Mouse (Mus musculus) lung, embryonic 14.5 days (tissue): ENCODE measurements around the gene Zfand3. TPM values are rescaled to one million over a fixed set of nuclear protein-coding genes. Genes with fewer than 3 reads are reported as not detected.

Source experiments
- ATAC-seq: fragments of 200-750 bp; cut with Nextera tagmentation; 2 replicates; pipeline ENCODE4 v1.8.0; 2017; ENCODE audit warnings: mild to moderate bottlenecking, moderate TSS enrichment, moderate library complexity; ENCODE audit not compliant: insufficient read depth
- DNase-seq: peaks from one replicate; pipeline ENCODE4 v3.0.0-alpha.2; 2015
- H3K27ac ChIP-seq: fragments of 300-500 bp; sonication (generic); 2 replicates; pipeline ENCODE4 v1.5.1; 2014; ENCODE audit warnings: low read depth, mild to moderate bottlenecking, moderate library complexity
- H3K27me3 ChIP-seq: fragments of 300-500 bp; sonication (generic); 2 replicates; pipeline ENCODE4 v1.6.1; 2014; ENCODE audit warnings: low read length, control low read depth; ENCODE audit not compliant: insufficient read depth
- H3K36me3 ChIP-seq: fragments of 300-500 bp; sonication (generic); 2 replicates; pipeline ENCODE4 v1.6.1; 2014; ENCODE audit warnings: control low read depth; ENCODE audit not compliant: insufficient read depth
- H3K4me1 ChIP-seq: fragments of 300-500 bp; sonication (generic); 2 replicates; pipeline ENCODE4 v1.6.1; 2014; ENCODE audit warnings: antibody characterized with exemption, control low read depth; ENCODE audit not compliant: insufficient read depth
- H3K4me2 ChIP-seq: fragments of 300-500 bp; sonication (generic); 2 replicates; pipeline ENCODE4 v1.6.1; 2014; ENCODE audit warnings: mild to moderate bottlenecking
- H3K4me3 ChIP-seq: fragments of 300-500 bp; sonication (generic); 2 replicates; pipeline ENCODE4 v1.5.1; 2014; ENCODE audit warnings: low read depth, low read length
- H3K9ac ChIP-seq: fragments of 300-500 bp; sonication (generic); 2 replicates; pipeline ENCODE4 v1.6.1; 2014
- H3K9me3 ChIP-seq: fragments of 300-500 bp; sonication (generic); 2 replicates; pipeline ENCODE4 v1.6.1; 2016; ENCODE audit warnings: low read depth, low read length, control low read depth
- CTCF ChIP-seq: IDR thresholded peaks from 2 replicates; pipeline ENCODE4 v1.5.1; 2016; ENCODE audit warnings: antibody characterized with exemption, low read depth
- WGBS: fragments of 180-500 bp; shearing (Covaris S2); extraction: QIAGEN DNeasy Blood & Tissue Kit; methylation state at CpG from one replicate; pipeline ENCODE4 v1.1.7; 2014; 5-methylcytosine and 5-hydroxymethylcytosine counted together
- polyA plus RNA-seq: library from polyadenylated mRNA; unstranded; fragments of >200 nt; fragmentation: Nextera tagmentation; extraction: Ambion mirVana; gene quantifications from 2 replicates; pipeline ENCODE4 v1.2.1, GENCODE M21; 2014

The Zfand3 gene
- polyA plus RNA-seq, 1 experiment from 2014 or later, result 47.5 TPM

DNA sequence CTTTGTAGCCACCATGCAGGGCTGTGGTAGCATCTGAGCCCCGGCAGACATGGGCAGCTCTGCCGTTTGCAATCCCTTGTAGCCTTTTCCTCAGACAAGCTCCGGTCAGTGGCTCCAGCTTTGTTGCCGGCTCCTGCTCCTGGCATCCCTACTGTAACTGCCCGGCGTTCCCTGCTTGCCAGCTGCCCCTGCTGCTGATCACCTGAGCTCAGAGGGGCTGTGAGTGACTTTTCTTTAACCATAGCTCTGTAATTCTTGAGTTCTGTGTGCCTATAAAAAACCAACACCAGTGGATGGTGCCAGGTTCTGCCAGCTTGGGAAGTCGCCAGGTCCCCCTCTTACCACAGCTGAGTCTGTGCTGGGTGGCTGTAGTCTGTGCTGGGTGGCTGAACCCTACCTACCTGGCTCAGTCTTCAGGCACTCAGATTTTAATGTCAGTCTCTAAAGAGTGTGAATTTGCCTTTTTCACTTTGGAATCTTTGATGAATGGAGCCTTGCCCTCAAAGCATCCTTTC, 150.9 kb downstream of the Zfand3 start:
- Histone ChIP-seq H3K27ac (no peak overlapping the region), H3K4me1 (no peaks in the 10 kb centered on the region), H3K4me3 (no peak overlapping the region), H3K36me3 (no peaks in the 10 kb centered on the region; the same call in 1 of the 2 replicates), H3K27me3 (no peaks in the 10 kb centered on the region), H3K9me3 (no peaks in the 10 kb centered on the region), H3K4me2 (no peak overlapping the region), H3K9ac (no peak overlapping the region)
- TF ChIP-seq CTCF, result no peak
- no peak for ATAC-seq
- WGBS, result 70% methylated on average over 7 of the region's 7 CpGs
- no peak for DNase-seq

DNA sequence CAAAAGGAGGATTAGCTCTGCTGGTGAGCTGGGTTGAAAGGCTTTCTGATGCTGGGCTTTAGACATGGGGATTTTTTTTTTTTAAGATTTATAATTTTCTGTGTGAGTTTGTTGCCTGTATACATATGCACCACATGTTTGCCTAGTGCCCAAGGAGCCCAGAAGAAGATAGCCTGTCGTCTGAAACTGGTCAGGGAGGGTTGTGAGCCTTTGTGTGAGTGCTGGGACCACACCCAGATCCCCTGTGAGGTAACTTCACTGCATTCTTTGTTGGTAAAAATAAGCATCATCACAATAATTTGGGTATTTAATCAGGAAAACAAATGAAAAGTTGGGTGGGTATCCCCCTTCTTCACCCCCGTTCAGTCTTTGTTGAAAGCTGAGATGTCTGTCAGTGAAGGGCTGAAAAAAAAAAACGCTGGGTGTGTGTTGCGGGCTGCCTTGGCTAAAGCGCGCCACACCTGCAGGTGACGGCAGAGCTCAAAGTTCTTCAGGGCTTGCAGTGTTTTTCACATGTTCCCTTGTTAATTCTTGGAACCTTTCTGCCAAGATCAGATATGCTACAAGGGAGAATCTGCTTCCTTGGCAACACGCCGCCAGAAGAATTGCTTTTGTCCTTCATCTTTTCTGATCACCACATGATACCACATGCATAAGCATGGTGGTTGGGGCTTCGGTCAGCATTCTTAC, 154.0 kb downstream of the Zfand3 start:
- no peaks in the 10 kb centered on the region for H3K27me3 ChIP-seq
- no peaks in the 10 kb centered on the region for H3K9me3 ChIP-seq
- TF ChIP-seq CTCF, result no peak
- H3K4me2 ChIP-seq, result no peak overlapping the region
- no peak overlapping the region for H3K4me3 ChIP-seq
- no peaks in the 10 kb centered on the region; the same call in 1 of the 2 replicates for H3K36me3 ChIP-seq
- ATAC-seq (no peak), DNase-seq (no peak)
- H3K9ac ChIP-seq, result no peak overlapping the region
- WGBS, result 70% methylated on average over 10 of the region's 10 CpGs
- H3K27ac ChIP-seq, result no peak overlapping the region
- no peaks in the 10 kb centered on the region for H3K4me1 ChIP-seq

DNA sequence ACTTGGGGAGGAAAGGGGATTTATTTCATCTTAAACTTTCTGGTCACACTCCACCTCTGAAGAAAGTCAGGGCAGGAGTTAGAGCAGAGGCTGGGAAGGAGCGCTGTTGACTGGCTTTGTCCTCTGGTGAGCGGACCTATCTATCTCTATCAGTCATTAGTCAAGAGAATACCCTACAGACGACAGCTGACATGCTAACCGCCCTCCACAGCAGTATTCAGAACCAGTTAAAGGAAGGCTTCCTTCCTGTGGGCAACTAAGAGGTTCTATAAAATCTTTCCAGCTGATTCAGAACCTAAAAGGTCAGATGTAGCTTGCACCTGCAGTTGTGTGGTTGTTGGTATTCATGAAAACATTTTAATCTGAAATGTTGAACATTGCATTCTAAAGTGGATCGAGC, 154.8 kb downstream of the Zfand3 start:
- H3K9me3 ChIP-seq, result no peaks in the 10 kb centered on the region
- ATAC-seq (no peak), DNase-seq (no peak)
- no peaks in the 10 kb centered on the region for H3K27me3 ChIP-seq
- H3K36me3 ChIP-seq, result no peaks in the 10 kb centered on the region; the same call in 1 of the 2 replicates
- H3K4me2 ChIP-seq, result no peak overlapping the region
- no peak overlapping the region for H3K9ac ChIP-seq
- WGBS, result 53% methylated on average over 5 of the region's 5 CpGs
- no peak overlapping the region for H3K27ac ChIP-seq
- H3K4me3 ChIP-seq, result no peak overlapping the region
- H3K4me1 ChIP-seq, result no peaks in the 10 kb centered on the region
- no peak for TF ChIP-seq CTCF

DNA sequence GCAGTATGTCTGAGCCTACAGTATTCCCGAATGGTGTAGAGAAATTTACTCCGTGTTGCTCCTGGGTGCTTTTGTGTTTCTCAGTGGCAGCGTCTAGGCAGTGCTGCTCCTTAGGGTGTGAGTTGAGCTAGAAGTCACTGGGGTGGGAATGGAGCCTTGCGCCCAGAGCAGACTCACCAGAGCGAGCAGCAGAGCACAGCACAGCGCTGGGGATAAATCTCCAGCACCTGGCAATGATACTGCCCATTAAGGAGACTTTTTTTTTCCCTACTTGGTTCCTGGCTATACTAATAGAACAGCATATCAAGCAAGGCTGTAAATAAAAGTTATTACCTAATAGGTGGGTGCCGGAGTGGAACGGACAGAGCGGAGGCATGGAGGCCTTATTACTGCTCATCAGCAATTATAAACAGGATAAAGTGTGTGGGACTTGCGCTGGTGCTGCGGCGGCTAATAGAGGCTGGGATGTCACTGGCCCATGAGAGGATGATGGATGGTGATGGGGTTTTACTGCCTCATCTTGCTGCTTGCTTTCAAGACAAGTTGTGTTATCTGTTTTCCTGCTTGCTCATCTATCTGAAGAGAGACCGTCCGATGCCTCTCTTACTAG, 156.4 kb downstream of the Zfand3 start:
- Histone ChIP-seq H3K9ac (no peak overlapping the region), H3K36me3 (no peaks in the 10 kb centered on the region; the same call in 1 of the 2 replicates), H3K9me3 (no peaks in the 10 kb centered on the region), H3K27me3 (no peaks in the 10 kb centered on the region), H3K4me2 (no peak overlapping the region), H3K27ac (no peak overlapping the region), H3K4me1 (no peaks in the 10 kb centered on the region; the same call in 1 of the 2 replicates), H3K4me3 (no peak overlapping the region)
- TF ChIP-seq CTCF, result no peak
- ATAC-seq, result no peak
- 68% methylated on average over 14 of the region's 14 CpGs for WGBS
- no peak for DNase-seq

DNA sequence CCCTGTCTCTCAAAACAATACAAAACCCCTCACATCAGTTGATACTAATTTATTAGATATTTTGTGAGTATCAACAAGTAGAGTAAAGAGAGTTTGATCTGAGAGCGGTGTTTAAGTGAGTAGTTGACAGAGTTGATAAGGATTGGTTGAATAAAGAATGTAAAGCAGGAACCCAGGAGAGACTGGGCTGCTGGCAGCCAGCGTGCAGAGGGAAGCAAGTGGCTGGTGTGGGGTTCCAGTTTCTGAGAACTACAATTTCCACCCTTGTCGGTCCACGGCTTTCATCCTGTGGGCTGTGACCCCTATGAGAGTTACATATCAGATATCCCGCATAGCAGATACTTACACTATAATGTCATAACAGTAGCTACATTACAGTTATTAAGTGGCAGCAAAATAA, 158.4 kb downstream of the Zfand3 start:
- WGBS, result 64% methylated on average over 5 of the region's 5 CpGs
- H3K4me3 ChIP-seq, result no peak overlapping the region
- H3K27me3 ChIP-seq, result no peaks in the 10 kb centered on the region
- TF ChIP-seq CTCF, result no peak
- ATAC-seq, result no peak
- no peak overlapping the region for H3K27ac ChIP-seq
- no peaks in the 10 kb centered on the region for H3K9me3 ChIP-seq
- H3K4me1 ChIP-seq, result no peaks in the 10 kb centered on the region; the same call in 1 of the 2 replicates
- no peak overlapping the region for H3K4me2 ChIP-seq
- no peak for DNase-seq
- no peaks in the 10 kb centered on the region for H3K36me3 ChIP-seq
- no peak overlapping the region for H3K9ac ChIP-seq

DNA sequence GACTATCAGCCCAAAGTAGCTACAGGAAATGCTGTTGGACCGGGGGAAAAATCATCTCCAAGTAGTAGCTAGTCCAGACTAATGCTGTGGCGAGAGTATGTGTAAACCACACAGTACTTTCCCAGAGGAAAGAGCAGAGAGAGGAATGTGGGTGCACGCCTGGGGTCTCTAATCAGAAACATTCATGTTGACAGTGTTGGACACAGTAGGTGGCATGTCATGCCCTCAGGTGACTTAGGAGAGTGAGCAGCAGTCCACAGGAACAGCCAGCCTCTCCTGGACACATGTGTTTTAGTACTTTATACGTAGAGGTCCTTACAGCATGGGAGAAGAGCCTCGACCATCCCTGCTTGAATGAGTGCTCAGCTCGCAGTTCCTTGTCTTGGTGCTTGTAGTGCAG, 159.3 kb downstream of the Zfand3 start:
- H3K9me3 ChIP-seq, result no peaks in the 10 kb centered on the region
- no peak overlapping the region for H3K4me3 ChIP-seq
- no peak overlapping the region for H3K9ac ChIP-seq
- WGBS, result 73% methylated on average over 6 of the region's 6 CpGs
- H3K27ac ChIP-seq, result no peak overlapping the region
- DNase-seq, result no peak
- no peaks in the 10 kb centered on the region; the same call in 1 of the 2 replicates for H3K4me1 ChIP-seq
- no peak for TF ChIP-seq CTCF
- H3K4me2 ChIP-seq, result no peak overlapping the region
- H3K27me3 ChIP-seq, result no peaks in the 10 kb centered on the region
- ATAC-seq, result no peak
- H3K36me3 ChIP-seq, result no peaks in the 10 kb centered on the region

DNA sequence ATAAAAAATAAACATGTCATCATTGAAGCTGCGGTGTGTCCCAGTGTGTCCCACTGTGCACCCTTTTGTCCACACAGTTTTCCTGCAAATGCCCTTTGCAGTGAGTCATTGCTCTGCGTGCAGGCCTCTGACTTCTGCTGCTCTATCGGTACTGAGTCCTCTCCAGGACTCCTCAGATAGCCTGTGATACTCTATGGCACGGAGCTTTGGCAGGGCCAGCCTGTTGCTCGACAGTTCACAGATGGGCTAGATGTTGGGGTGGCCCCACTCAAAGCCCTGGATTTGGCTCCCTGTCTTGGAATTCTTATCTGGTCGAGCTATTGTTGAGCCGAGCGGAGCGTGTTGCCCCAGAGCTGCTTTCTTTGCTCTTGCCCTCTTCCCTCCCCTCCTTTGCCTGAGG, 160.3 kb downstream of the Zfand3 start:
- Histone ChIP-seq H3K27me3 (no peaks in the 10 kb centered on the region), H3K4me2 (no peak overlapping the region), H3K4me3 (no peak overlapping the region), H3K4me1 (no peaks in the 10 kb centered on the region; the same call in 1 of the 2 replicates), H3K36me3 (no peaks in the 10 kb centered on the region), H3K27ac (no peak overlapping the region), H3K9me3 (no peaks in the 10 kb centered on the region), H3K9ac (no peak overlapping the region)
- ATAC-seq, result no peak
- peak; percentile 28 for DNase-seq
- 54% methylated on average over 9 of the region's 9 CpGs for WGBS
- no peak for TF ChIP-seq CTCF
